Mouse (Mus musculus) cortical plate, adult 2 months (tissue): ENCODE measurements around the gene Klhl25. TPM values are rescaled to one million over a fixed set of nuclear protein-coding genes. Genes with fewer than 3 reads are reported as not detected.
A peak's percentile ranks its signal among the peaks of the same experiment; 100 is the strongest.
"Not testable (repeated sequence)": the region's sequence is repeated elsewhere in the genome, so short reads cannot be mapped to it uniquely, and the experiment has no call there.

ENCODE experiments used
- H3K27ac ChIP-seq: fragments of 200-500 bp; 2 replicates; pipeline ENCODE4 v1.5.1; 2012; ENCODE audit warnings: low read length, control low read depth, inconsistent platforms; ENCODE audit not compliant: insufficient read depth
- H3K4me1 ChIP-seq: fragments of 200-500 bp; 2 replicates; pipeline ENCODE4 v1.6.1; 2011; ENCODE audit warnings: low read length; ENCODE audit not compliant: control insufficient read depth, insufficient read depth
- H3K4me3 ChIP-seq: fragments of 200-500 bp; 2 replicates; pipeline ENCODE4 v1.5.1; 2011; ENCODE audit warnings: mild to moderate bottlenecking, low read length, control low read depth; ENCODE audit not compliant: insufficient read depth
- CTCF ChIP-seq: fragments of 200-500 bp; IDR thresholded peaks from 2 replicates; pipeline ENCODE4 v1.5.1; 2011; ENCODE audit warnings: mild to moderate bottlenecking, control low read depth, low read length; ENCODE audit not compliant: insufficient read depth; ENCODE audit errors: extremely low read depth
- POLR2A ChIP-seq: fragments of 200-500 bp; IDR thresholded peaks from 2 replicates; pipeline ENCODE4 v1.6.1; 2011; ENCODE audit warnings: mild to moderate bottlenecking, low read length, control low read depth; ENCODE audit not compliant: insufficient read depth; ENCODE audit errors: extremely low read depth
- polyA plus RNA-seq: library from polyadenylated mRNA; depleted of rRNA; stranded (reverse); fragments of >200 nt; gene quantifications from 2 replicates; pipeline ENCODE4 v1.2.3, GENCODE M21; 2012

Klhl25 gene
- polyA plus RNA-seq, 1 experiment, result 7.8 TPM

- Histone ChIP-seq H3K4me3 (no peak overlapping the region), H3K4me1 (no peaks in the 10 kb centered on the region), H3K27ac (no peak overlapping the region)
- no peak for TF ChIP-seq CTCF
- no peak for TF ChIP-seq POLR2A
Measured at GRCm38 (mm10) chr7:75822087-75822668, 25.9 kb upstream of the Klhl25 start.

- Histone ChIP-seq H3K4me1 (no peaks in the 10 kb centered on the region), H3K27ac (no peak overlapping the region), H3K4me3 (no peak overlapping the region)
- TF ChIP-seq CTCF (no peak), POLR2A (no peak)
Measured at GRCm38 (mm10) chr7:75823071-75823470, 25.0 kb upstream of the Klhl25 start.

- Histone ChIP-seq H3K4me1 (no peaks in the 10 kb centered on the region), H3K27ac (no peak overlapping the region), H3K4me3 (no peak overlapping the region)
- TF ChIP-seq POLR2A (no peak), CTCF (no peak)
Measured at GRCm38 (mm10) chr7:75826360-75827103, 21.6 kb upstream of the Klhl25 start.

GRCm38 (mm10) chr7:75827357-75827756 is 20.8 kb upstream of the Klhl25 start:
- no peaks in the 10 kb centered on the region for H3K4me1 ChIP-seq
- no peak overlapping the region for H3K4me3 ChIP-seq
- no peak overlapping the region for H3K27ac ChIP-seq
- no peak for TF ChIP-seq CTCF
- no peak for TF ChIP-seq POLR2A

- TF ChIP-seq POLR2A, result no peak
- peak; percentile 76 for TF ChIP-seq CTCF
- Histone ChIP-seq H3K4me1 (no peaks in the 10 kb centered on the region), H3K27ac (no peak overlapping the region), H3K4me3 (no peak overlapping the region)
Measured at GRCm38 (mm10) chr7:75827850-75828249, 20.3 kb upstream of the Klhl25 start.

GRCm38 (mm10) chr7:75828536-75828935 is 19.6 kb upstream of the Klhl25 start:
- Histone ChIP-seq H3K4me1 (no peaks in the 10 kb centered on the region), H3K27ac (no peak overlapping the region), H3K4me3 (no peak overlapping the region)
- TF ChIP-seq POLR2A (no peak), CTCF (no peak)

GRCm38 (mm10) chr7:75830251-75831060 is 17.7 kb upstream of the Klhl25 start:
- TF ChIP-seq CTCF, result no peak
- no peak for TF ChIP-seq POLR2A
- H3K27ac ChIP-seq, result no peak overlapping the region
- H3K4me1 ChIP-seq, result no peaks in the 10 kb centered on the region
- H3K4me3 ChIP-seq, result no peak overlapping the region

- not testable (repeated sequence) for H3K4me1 ChIP-seq, H3K4me3 ChIP-seq, H3K27ac ChIP-seq
Measured at GRCm38 (mm10) chr7:75833960-75834359, 14.2 kb upstream of the Klhl25 start.

- H3K27ac ChIP-seq, H3K4me1 ChIP-seq, H3K4me3 ChIP-seq: not testable (repeated sequence)
Measured at GRCm38 (mm10) chr7:75834932-75835631, 13.0 kb upstream of the Klhl25 start.
